Mouse (Mus musculus) liver, adult 10 weeks (tissue): ENCODE measurements around the gene Olfr839-ps1. TPM values are rescaled to one million over a fixed set of nuclear protein-coding genes. Genes with fewer than 3 reads are reported as not detected.

ENCODE experiments used
- polyA plus RNA-seq: library from polyadenylated mRNA; stranded (reverse); fragments of 350-450 nt; fragmentation: Illumina TruSeq; extraction: RNeasy Lipid Tissue Mini Kit (QIAGEN cat#74804); gene quantifications from one replicate; pipeline ENCODE4 v1.2.3, GENCODE M21; 2014; ENCODE audit warnings: low read depth, low replicate concordance

Olfr839-ps1 gene
- not detected for polyA plus RNA-seq

DNA sequence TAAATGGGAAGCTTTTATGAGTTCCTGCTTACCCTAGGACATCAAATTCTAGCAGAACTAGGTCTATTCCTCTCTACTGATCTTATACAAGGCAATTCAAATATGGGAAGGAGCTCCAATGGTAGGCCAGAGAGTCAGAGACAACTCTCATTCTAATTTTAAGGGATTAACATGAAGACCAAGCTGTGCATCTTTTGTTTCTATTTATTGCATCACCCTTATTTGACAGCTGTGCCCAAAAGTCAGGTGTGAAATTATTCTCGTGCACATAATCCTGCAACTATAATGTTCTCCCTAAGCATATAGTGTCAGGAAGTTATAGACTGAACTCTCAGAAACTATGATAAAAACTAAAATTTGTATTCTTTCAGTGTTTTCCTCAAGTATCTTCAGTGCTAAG, at the start of gene Olfr839-ps1:
TSS of gene Olfr839-ps1 (minus strand) at position 101 of the 400 bp plus-strand sequence.

GRCm38 (mm10) chr9:19136017-19136416, 41.1 kb downstream of the Olfr839-ps1 start, which contains the start of gene Olfr837:
TSS of gene Olfr837 (plus strand) at chr9:19136317.

DNA sequence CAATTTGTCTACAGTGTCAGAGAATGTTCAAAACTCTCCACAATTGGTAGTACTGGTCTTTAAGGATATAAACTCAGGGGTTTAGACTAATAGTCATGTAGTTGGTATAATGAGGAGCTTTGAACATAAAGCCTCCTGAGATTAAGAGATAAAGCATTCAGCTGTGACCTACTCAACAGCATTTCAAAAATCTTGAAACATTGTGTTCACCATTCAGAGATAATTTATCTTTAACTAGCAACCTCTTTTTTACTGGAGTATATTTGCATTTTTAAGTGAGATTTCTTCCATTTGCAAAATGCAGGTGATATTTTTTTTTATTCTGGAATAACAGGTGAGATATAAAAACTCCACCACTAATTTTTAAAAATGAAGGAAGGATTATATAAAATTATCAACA, 57.0 kb downstream of the Olfr839-ps1 start, which contains the start of gene Olfr836:
TSS of gene Olfr836 (plus strand) at position 301 of the 400 bp plus-strand sequence.

Other genes with a start within 250 kb of the Olfr839-ps1 start
- gene Olfr832, start 240.2 kb downstream of the Olfr839-ps1 start, polyA plus RNA-seq = not detected
- gene Olfr834, start 189.3 kb downstream of the Olfr839-ps1 start, polyA plus RNA-seq = not detected
- gene Olfr835, start 144.6 kb downstream of the Olfr839-ps1 start, polyA plus RNA-seq = not detected
- not detected for gene Olfr836, start 56.9 kb downstream of the Olfr839-ps1 start, polyA plus RNA-seq
- gene Olfr837, start 41.0 kb downstream of the Olfr839-ps1 start, polyA plus RNA-seq = not detected
- gene Olfr843, start 74.7 kb upstream of the Olfr839-ps1 start, polyA plus RNA-seq = not detected
- not detected for gene Olfr844, start 139.0 kb upstream of the Olfr839-ps1 start, polyA plus RNA-seq
- not detected for gene Olfr845, start 159.1 kb upstream of the Olfr839-ps1 start, polyA plus RNA-seq
- not detected for gene Olfr846, start 186.7 kb upstream of the Olfr839-ps1 start, polyA plus RNA-seq
- not detected for gene Olfr847, start 201.4 kb upstream of the Olfr839-ps1 start, polyA plus RNA-seq